Mouse (Mus musculus) embryo, embryonic 11 days (tissue): ENCODE results near the gene Timm29.

Source experiments
- DNase-seq: peaks from one replicate; pipeline ENCODE4 v3.0.0-alpha.2; 2015

The Timm29 gene

GRCm38 (mm10) chr9:21620229-21620628 lies 27.7 kb downstream of the Timm29 start:
- DNase-seq: no peak

DNA sequence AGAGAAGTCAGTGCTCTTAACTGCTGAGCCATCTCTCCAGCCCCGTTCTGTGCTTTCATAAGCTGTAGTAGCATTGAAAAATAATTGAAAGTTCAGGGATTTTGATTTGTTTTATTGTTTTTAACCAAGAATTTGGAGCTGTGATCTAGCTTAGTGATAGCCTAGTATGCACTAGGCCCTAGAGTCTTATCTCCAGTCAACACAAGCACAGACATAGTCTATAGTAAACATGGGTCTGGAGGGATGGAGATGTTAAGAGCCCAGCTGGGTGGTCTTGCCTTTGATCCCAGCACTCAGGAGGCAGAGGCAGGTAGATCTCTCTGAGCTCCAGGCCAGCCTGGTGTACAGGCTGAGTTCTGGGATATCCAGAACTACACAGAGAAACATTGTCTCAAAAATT lies 30.2 kb downstream of the Timm29 start:
- no peak for DNase-seq

GRCm38 (mm10) chr9:21625342-21626339 lies 33.1 kb downstream of the Timm29 start:
- DNase-seq: no peak

GRCm38 (mm10) chr9:21626571-21626970 lies 34.0 kb downstream of the Timm29 start:
- DNase-seq: no peak

DNA sequence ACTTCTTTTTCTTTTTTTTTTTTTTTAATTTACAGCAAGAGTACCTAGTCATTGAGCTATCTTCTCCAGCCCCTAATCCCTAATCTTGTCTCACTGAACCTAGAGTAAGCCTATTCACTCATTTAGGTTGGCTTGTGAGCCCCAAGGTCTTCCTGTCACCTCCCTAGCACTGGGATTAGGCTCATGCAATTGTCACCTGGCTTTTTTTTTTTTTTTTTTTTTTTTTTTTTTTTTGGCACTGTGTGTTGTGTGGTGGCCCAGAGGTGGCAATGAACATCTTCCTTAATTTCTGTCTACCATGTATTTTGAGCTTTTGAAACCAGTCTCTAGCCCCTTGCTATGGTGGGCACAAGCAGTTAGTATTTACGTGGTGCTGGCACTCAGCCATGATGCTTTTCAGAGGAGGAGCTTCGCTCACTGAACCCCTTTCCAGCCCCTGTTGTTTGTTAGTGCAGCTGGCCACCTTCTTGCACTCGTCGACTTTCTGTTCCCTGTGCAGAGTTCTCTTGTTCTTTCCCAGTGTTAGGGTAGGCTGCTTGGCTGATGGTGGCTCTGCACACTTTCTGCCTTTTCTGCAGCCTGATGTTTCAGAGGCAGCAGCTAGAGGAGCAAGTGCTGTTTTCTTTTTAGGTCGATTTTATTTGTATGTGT lies 34.7 kb downstream of the Timm29 start:
- no peak for DNase-seq

- DNase-seq: peak; percentile 41
Measured at GRCm38 (mm10) chr9:21630673-21631072, 38.2 kb downstream of the Timm29 start.

DNA sequence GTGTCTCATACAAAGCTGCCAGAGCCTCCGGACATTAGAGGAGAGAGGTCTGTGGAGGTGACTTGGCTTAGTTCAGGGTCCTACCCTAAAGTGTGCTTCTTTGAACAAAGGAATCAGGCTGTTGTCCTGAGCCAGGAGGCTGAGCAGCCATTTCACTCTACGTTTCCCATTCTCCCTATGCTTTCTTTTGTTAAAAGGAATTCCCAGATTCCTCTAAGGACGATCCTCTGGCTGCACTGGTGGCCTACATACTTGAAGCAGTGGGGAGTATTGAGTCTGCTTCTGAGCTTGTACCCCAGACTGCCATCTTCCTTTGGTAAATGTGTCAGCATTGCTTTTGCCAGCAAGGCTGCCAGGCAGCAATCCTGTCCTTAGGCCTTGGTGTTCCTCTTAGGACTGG lies 40.6 kb downstream of the Timm29 start:
- DNase-seq: no peak

DNA sequence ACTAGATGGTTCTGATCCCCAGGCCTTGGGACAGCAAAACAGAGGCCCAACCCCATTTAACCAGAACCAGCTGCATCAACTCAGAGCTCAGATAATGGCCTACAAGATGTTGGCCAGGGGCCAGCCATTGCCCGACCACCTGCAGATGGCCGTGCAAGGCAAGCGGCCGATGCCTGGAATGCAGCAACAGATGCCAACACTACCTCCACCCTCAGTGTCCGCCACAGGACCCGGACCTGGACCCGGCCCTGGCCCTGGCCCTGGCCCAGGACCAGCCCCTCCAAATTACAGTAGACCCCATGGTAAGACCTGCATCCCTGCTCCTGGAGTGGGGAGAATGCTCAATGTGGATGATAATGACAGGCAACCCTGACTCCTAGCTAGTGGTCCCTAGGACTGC lies 43.1 kb downstream of the Timm29 start:
- DNase-seq: peak; percentile 7

- DNase-seq: no peak
Measured at GRCm38 (mm10) chr9:21639031-21639430, 46.5 kb downstream of the Timm29 start.
